Mouse (Mus musculus): Measurements from ENCODE around the gene Nt5dc2.

- TF ChIP-seq POLR2A (IDR thresholded peaks at IDR 0.05; ENCODE audit: extremely low read depth, insufficient read depth, low read length) (no peak), CTCF (IDR thresholded peaks at IDR 0.05; ENCODE audit: low read depth, low read length) (no peak)
Measured at GRCm38 (mm10) chr14:31138897-31139429, 8.1 kb downstream of the Nt5dc2 start.
